Mouse (Mus musculus) midbrain, embryonic 10.5 days (tissue): Measurements from ENCODE around the gene Erv3. TPM values are rescaled to one million over a fixed set of nuclear protein-coding genes. Genes with fewer than 3 reads are reported as not detected.

ENCODE experiments used
- DNase-seq: peaks from one replicate; pipeline ENCODE4 v3.0.0-alpha.2; 2017; ENCODE audit warnings: low spot score
- H3K27ac ChIP-seq: fragments of 300-500 bp; sonication (generic); replicated peaks from 2 replicates; pipeline ENCODE4 v1.5.1; 2016; ENCODE audit warnings: mild to moderate bottlenecking
- H3K27me3 ChIP-seq: fragments of 300-500 bp; sonication (generic); 2 replicates; pipeline ENCODE4 v1.6.1; 2016; ENCODE audit warnings: low read depth, mild to moderate bottlenecking; ENCODE audit not compliant: poor library complexity, severe bottlenecking
- H3K36me3 ChIP-seq: fragments of 300-500 bp; sonication (generic); 2 replicates; pipeline ENCODE4 v1.6.1; 2016; ENCODE audit warnings: mild to moderate bottlenecking, moderate library complexity
- H3K4me1 ChIP-seq: fragments of 300-500 bp; sonication (generic); 2 replicates; pipeline ENCODE4 v1.6.1; 2016
- H3K4me3 ChIP-seq: fragments of 300-500 bp; sonication (generic); 2 replicates; pipeline ENCODE4 v1.5.1; 2016; ENCODE audit warnings: mild to moderate bottlenecking, moderate library complexity
- H3K9me3 ChIP-seq: fragments of 300-500 bp; sonication (generic); replicated peaks from 2 replicates; pipeline ENCODE4 v1.6.1; 2016; ENCODE audit warnings: mild to moderate bottlenecking
- WGBS: fragments of 180-500 bp; shearing (Covaris S2); methylation state at CpG from one replicate; pipeline ENCODE4 v1.1.7; 2016; 5-methylcytosine and 5-hydroxymethylcytosine counted together
- polyA plus RNA-seq: library from polyadenylated mRNA; unstranded; fragments of >200 nt; fragmentation: Nextera tagmentation; extraction: Ambion mirVana; gene quantifications from 2 replicates; pipeline ENCODE4 v1.2.1, GENCODE M21; 2016

Gene Erv3
- not detected in 2 replicates for polyA plus RNA-seq

DNA sequence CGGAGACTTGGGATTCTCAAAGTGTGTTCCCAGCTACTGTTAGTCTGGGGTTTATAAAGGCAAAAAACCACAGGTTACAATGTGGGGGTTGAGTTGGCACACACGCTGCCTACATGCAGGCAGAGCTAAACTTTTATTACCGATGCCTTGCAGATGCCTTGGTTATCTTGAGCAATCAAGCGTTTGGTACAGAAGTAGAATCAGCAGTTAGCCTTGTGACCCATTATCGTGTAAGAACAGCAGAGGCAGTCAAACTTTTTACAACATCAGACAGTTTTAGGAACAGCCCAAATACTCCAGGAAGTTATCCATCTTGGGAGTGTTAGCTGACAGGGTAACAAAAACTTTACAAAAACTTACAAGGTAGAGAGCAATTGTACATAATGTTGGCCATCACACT, at the start of gene Erv3:
Erv3 (minus strand) TSS at position 27 of the 400 bp plus-strand sequence.
- Histone ChIP-seq H3K27me3 (no peaks in the 10 kb centered on the region), H3K36me3 (no peaks in the 10 kb centered on the region), H3K27ac (no peak within 1 kb of the TSS), H3K4me1 (peaks cover 15% of the 10 kb centered on the region), H3K9me3 (no peaks in the 10 kb centered on the region), H3K4me3 (no peak within 1 kb of the TSS)
- DNase-seq: no peak
- 96% methylated on average over 5 of the region's 5 CpGs for WGBS

DNA sequence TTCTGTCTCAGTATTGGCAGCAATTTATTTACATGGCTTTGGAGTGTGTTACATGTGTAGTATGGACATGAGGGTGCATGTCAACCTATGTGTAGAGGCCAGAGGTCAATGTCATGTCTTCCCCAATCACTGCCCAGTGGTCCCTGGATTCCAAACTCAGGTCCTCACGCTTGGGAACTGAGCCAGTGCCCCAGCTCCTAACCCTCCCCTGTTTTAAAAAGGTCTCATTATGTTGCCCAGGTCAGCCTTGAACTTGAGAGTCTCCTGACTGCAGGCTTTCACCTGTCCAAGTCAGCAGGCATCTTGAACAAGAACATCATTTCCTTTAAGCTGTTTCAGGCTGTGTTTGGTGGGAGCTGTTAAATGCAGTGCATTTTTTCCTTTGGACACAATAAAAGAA, 49.4 kb upstream of the Erv3 start:
- Histone ChIP-seq H3K27ac (no peak overlapping the region), H3K36me3 (no peaks in the 10 kb centered on the region), H3K27me3 (peaks cover 30% of the 10 kb centered on the region), H3K4me3 (peak overlapping the region; percentile 62; the same call in 1 of the 2 replicates), H3K9me3 (no peaks in the 10 kb centered on the region), H3K4me1 (peaks cover 13% of the 10 kb centered on the region)
- DNase-seq: no peak
- WGBS: 86% methylated on average over 1 of the region's 1 CpGs

DNA sequence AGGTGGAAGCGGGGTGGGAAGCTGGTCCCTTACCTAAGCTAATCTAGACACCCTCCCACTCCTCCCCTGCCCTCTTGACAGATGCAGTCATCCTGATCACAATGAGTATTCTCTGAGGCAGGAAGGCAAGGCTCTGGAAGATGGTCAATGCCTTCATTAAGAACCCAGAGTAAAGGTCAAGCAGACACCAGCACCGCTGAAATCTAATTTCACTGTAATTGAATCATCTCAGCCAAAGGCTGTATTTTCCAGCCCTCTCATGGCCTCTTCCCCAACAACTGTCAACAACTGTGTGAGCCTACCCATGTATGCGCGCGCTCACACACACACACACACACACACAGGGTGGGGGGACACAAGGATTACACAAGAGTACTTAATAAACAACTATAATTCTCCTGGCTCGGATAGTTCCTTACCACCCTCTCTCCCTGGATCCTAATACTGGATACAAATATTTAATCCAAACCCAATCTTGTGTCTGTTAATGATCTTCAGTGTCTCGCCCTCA, 48.9 kb upstream of the Erv3 start:
- no peaks in the 10 kb centered on the region for H3K9me3 ChIP-seq
- no peak for DNase-seq
- peaks cover 30% of the 10 kb centered on the region for H3K27me3 ChIP-seq
- no peak overlapping the region for H3K27ac ChIP-seq
- no peaks in the 10 kb centered on the region for H3K36me3 ChIP-seq
- WGBS: 91% methylated on average over 7 of the region's 7 CpGs
- no peak overlapping the region for H3K4me3 ChIP-seq
- peaks cover 13% of the 10 kb centered on the region for H3K4me1 ChIP-seq

DNA sequence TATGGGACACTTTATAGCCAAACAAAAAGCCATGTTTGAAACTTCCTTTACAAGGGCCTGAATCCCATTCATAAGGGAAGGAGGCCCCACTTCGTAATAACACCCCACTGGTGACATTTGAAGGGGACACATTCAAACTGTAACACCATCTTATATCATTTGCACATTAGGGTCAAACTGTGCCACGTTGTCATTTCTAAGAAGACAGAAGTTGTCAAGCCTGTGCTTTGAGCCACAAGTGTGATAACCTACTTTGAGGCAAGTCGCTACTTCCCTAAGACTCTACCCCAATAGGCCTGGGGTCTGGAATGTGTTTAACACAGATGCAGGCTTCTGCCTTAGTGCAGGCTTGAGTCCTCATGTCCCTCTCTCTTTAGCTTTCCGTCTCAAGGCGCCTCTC, 47.8 kb upstream of the Erv3 start:
- DNase-seq: no peak
- Histone ChIP-seq H3K9me3 (no peaks in the 10 kb centered on the region), H3K36me3 (no peaks in the 10 kb centered on the region), H3K27me3 (peaks cover 30% of the 10 kb centered on the region), H3K4me3 (no peak overlapping the region), H3K4me1 (peaks cover 13% of the 10 kb centered on the region), H3K27ac (no peak overlapping the region)
- 83% methylated on average over 5 of the region's 5 CpGs for WGBS

DNA sequence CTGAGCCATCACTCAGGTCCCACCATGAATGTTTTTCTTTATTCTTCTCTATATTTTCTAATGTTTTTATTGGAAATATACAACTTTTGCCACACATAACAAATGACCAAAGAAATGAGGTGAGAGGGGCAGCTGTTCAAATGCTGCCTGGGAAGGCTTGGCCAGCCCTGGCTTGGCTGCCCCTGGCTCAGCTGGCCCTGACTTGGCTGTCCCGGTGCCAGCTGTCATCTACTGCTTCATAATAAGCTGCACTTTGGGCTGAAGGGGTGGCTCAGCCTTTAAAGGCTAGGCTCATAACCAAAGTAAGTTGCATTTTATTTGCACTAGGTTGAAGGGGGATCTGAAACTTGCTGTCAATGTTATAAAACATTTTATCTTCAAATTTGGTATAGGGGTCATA, 47.3 kb upstream of the Erv3 start:
- no peak for DNase-seq
- Histone ChIP-seq H3K27ac (no peak overlapping the region), H3K36me3 (no peaks in the 10 kb centered on the region), H3K4me3 (no peak overlapping the region), H3K4me1 (peaks cover 13% of the 10 kb centered on the region), H3K9me3 (no peaks in the 10 kb centered on the region), H3K27me3 (peaks cover 30% of the 10 kb centered on the region)
- WGBS: 78% methylated on average over 1 of the region's 1 CpGs

DNA sequence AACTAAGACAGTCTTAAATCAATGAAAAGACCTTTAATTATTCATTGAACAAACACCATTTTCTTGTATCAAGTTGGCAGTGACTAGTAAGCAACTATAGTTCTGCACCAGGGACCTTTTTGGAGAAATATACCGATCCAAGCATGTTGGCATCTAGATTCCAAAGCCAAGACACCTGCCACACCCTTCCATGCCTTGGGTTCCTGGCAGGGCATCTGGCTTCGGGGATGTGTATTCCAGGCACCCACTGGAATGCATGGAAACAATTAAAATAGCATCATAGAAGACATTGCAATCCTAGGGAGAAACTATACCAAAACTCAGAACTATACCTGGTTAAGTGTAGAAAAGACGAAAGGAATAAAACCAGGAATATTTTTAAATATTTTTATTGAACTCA, 46.7 kb upstream of the Erv3 start:
- Histone ChIP-seq H3K27ac (no peak overlapping the region), H3K27me3 (peaks cover 25% of the 10 kb centered on the region), H3K4me3 (no peak overlapping the region), H3K4me1 (peaks cover 9% of the 10 kb centered on the region), H3K9me3 (no peaks in the 10 kb centered on the region), H3K36me3 (no peaks in the 10 kb centered on the region)
- 84% methylated on average over 3 of the region's 3 CpGs for WGBS
- DNase-seq: no peak

DNA sequence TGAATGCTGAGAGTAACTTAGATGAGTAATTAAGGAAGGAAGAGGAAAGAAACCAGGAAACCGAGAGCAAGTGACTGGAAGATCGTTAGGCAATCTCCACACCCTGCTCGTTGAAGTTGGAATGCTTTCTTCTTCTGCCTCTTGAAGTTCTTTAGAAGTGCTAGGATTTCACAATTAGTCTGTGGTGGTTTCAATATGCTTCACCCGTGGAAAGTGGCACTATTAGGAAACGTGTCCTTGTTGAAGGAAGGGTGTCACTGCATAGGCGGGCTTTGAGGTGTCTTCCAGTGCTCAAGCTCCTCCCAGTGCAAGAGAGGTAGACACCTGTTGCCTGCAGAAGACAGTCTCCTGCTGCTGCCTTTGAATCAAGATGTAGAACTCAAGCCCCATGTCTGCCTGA, 46.2 kb upstream of the Erv3 start:
- no peak overlapping the region for H3K27ac ChIP-seq
- peaks cover 5% of the 10 kb centered on the region; the same call in 1 of the 2 replicates for H3K4me1 ChIP-seq
- no peak for DNase-seq
- H3K27me3 ChIP-seq: peaks cover 21% of the 10 kb centered on the region
- no peak overlapping the region for H3K4me3 ChIP-seq
- H3K9me3 ChIP-seq: no peaks in the 10 kb centered on the region
- WGBS: 87% methylated on average over 6 of the region's 6 CpGs
- H3K36me3 ChIP-seq: no peaks in the 10 kb centered on the region

DNA sequence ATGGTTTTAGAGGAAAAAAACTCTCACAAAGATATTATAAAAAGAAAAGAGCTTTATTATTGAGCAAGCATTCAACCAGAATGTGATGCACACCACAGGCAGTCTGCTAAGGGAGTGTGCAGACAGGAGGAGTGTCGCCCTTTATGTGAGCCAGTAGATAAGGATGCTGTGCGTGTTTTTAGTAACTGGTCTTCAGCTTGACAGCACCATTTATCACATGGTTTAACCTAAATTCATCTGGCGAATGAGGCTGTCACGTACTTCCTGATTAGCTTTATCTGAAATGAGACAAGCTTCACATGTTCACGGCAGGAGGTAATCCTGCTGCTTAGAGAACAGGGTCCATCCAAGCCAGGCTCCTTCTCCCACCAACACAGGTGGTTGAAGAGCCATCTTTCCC, 45.5 kb upstream of the Erv3 start:
- 82% methylated on average over 5 of the region's 5 CpGs for WGBS
- no peak for DNase-seq
- Histone ChIP-seq H3K9me3 (no peaks in the 10 kb centered on the region), H3K4me1 (peaks cover 1% of the 10 kb centered on the region; the same call in 1 of the 2 replicates), H3K36me3 (no peaks in the 10 kb centered on the region), H3K27ac (no peak overlapping the region), H3K4me3 (no peak overlapping the region), H3K27me3 (peaks cover 13% of the 10 kb centered on the region)

DNA sequence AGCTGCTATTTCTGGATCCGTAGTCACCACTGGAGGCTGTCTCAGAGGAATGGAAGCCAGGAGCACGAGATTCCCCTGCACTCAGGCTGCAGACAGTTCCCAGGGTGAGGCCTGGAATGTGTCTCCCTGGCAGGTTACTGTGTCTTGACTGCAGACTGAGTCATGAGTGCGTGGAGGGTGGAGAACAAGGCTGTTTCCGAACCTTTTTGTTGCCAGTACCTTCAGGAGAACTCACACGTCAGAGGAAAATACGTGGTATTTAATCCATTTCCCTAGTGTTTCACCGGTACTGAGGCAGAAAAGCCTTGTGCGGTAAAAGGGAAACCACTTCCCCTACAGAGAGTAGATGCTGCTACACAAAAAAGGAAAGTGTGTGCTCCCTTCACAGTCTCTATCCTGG, 43.3 kb upstream of the Erv3 start:
- Histone ChIP-seq H3K4me3 (no peak overlapping the region), H3K9me3 (no peaks in the 10 kb centered on the region), H3K27me3 (peaks cover 4% of the 10 kb centered on the region; the same call in 1 of the 2 replicates), H3K4me1 (no peaks in the 10 kb centered on the region), H3K36me3 (no peaks in the 10 kb centered on the region), H3K27ac (no peak overlapping the region)
- no peak for DNase-seq
- WGBS: 66% methylated on average over 8 of the region's 8 CpGs

DNA sequence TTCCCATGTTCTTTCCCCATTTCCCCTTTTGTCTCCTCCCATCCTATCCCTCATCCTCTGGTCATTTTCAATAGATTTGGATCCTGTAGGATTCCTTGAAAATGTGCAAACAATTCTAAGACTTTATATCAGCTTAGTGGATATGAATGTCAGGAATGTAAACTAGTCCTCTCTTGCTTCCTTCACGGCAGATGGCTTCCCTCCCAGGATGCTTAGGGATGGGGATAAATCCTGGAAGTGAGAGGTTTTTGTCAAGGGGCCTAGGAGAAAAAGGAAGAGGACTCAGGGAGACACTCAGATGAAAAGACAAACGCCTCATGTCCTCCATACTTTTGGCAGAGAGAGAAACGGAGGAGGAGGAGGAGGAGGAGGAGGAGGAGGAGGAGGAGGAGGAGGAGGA, 42.9 kb upstream of the Erv3 start:
- no peak overlapping the region for H3K27ac ChIP-seq
- WGBS: 55% methylated on average over 2 of the region's 3 CpGs
- H3K4me1 ChIP-seq: no peaks in the 10 kb centered on the region
- DNase-seq: no peak
- no peaks in the 10 kb centered on the region for H3K27me3 ChIP-seq
- no peak overlapping the region for H3K4me3 ChIP-seq
- H3K9me3 ChIP-seq: no peaks in the 10 kb centered on the region
- no peaks in the 10 kb centered on the region for H3K36me3 ChIP-seq

DNA sequence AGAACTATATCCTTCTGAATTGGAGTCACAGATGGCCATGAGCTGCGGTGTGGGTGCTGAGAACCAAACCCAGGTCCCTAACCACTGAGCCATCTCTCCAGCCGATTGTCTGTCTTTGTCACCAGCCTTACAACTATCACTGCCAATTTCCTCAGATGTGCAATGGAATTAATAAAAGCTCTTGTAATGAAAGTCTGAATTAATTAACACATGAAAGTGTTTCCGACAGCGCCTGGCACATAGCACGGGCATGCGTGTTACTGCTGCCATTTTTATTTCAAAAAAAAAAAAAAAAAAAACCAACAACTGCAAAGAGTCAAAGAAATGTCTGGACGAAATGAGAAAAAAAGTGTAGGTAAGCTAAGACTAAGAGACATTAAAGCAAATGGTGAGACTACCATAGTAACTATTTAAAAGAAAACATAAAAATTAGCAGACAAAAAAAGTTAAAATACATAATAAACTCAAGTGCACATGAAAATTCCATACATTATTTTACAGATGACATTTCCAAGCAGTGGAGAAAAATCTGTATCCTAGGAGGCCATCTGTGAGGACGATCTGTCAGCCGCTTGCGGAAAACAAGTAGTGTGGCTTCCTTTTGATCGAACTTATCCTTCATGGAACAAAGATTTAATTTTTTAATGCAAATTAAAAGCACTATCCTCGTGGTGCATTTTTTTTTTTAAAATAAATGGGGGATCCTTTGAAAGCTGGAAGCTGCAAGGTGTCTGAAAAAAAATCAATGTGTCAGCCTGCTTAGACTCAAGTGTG, 38.0 kb upstream of the Erv3 start:
- 95% methylated on average over 12 of the region's 12 CpGs for WGBS
- Histone ChIP-seq H3K27ac (no peak overlapping the region), H3K27me3 (no peaks in the 10 kb centered on the region), H3K4me3 (no peak overlapping the region), H3K9me3 (no peaks in the 10 kb centered on the region), H3K4me1 (peaks cover 5% of the 10 kb centered on the region), H3K36me3 (no peaks in the 10 kb centered on the region)
- DNase-seq: no peak

DNA sequence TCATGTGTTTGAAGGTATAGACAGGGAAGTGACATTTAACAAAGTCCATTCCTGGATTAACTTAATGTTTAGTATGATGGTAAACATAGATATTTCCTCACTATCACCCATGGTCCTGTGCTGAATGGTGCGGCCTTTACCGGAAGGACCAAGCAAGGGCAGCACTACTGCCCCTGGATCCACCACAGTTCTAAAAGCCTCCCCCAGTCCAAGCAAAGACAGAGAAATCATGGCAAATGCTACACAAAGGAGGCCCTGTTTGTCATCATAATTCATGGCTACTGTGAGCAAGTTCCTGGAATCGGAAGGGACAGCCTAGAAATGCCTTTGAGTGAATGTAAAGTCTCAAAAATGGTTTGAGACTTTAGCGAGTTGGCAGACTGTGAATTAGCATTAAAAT, 36.5 kb upstream of the Erv3 start:
- WGBS: 93% methylated on average over 4 of the region's 4 CpGs
- Histone ChIP-seq H3K27ac (no peak overlapping the region), H3K4me3 (no peak overlapping the region), H3K27me3 (no peaks in the 10 kb centered on the region), H3K9me3 (no peaks in the 10 kb centered on the region), H3K4me1 (peaks cover 15% of the 10 kb centered on the region), H3K36me3 (no peaks in the 10 kb centered on the region)
- no peak for DNase-seq

DNA sequence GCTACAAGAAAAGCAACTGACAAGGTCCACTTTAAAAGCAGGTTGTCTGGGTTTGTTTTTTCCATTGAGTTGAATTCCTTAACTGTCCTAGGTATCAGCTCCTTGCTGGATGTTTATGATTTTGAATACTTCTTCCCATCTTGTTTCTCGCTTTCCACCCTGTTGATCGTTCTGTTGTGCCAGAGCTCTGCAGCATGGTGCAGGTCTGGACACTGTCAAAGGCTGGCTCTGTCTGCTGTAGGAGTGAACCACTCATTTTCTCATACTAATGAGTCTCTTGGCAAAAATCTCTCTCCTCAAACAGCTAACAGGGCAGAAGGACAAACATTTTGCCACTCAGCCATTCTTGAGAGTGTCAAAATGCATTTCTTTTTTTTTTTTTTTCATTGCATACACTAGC, 35.6 kb upstream of the Erv3 start:
- H3K4me1 ChIP-seq: peaks cover 21% of the 10 kb centered on the region
- H3K27me3 ChIP-seq: no peaks in the 10 kb centered on the region
- WGBS: 87% methylated on average over 2 of the region's 2 CpGs
- H3K36me3 ChIP-seq: no peaks in the 10 kb centered on the region
- no peak overlapping the region for H3K27ac ChIP-seq
- H3K9me3 ChIP-seq: no peaks in the 10 kb centered on the region
- H3K4me3 ChIP-seq: no peak overlapping the region
- no peak for DNase-seq
